Mouse (Mus musculus): Measurements from ENCODE around the gene Gigyf2. TPM values are rescaled to one million over a fixed set of nuclear protein-coding genes. Genes with fewer than 3 reads are reported as not detected.

Gene Gigyf2
- polyA plus RNA-seq, 1 experiment from 2014 or later: 18.7 TPM

GRCm38 (mm10) chr1:87297346-87297925 is 29.4 kb upstream of the Gigyf2 start:
- Histone ChIP-seq H3K27me3 (no peaks in the 10 kb centered on the region), H3K36me3 (no peaks in the 10 kb centered on the region), H3K9me3 (replicated peaks) (no peaks in the 10 kb centered on the region), H3K4me2 (no peak overlapping the region), H3K4me1 (replicated peaks) (no peaks in the 10 kb centered on the region), H3K27ac (no peak overlapping the region), H3K9ac (no peak overlapping the region), H3K4me3 (replicated peaks) (no peak overlapping the region)
- WGBS (ENCODE audit: insufficient replicate concordance): 69% methylated on average over 10 of the region's 10 CpGs
- ATAC-seq (ENCODE audit: low read depth): no peak
- DNase-seq: no peak

- Histone ChIP-seq H3K4me2 (no peak overlapping the region), H3K36me3 (no peaks in the 10 kb centered on the region), H3K9me3 (replicated peaks) (no peaks in the 10 kb centered on the region), H3K4me1 (replicated peaks) (no peaks in the 10 kb centered on the region), H3K27me3 (no peaks in the 10 kb centered on the region), H3K4me3 (replicated peaks) (no peak overlapping the region), H3K27ac (no peak overlapping the region), H3K9ac (no peak overlapping the region)
- no peak for DNase-seq
- WGBS (ENCODE audit: insufficient replicate concordance): 59% methylated on average over 14 of the region's 14 CpGs
- no peak for ATAC-seq (ENCODE audit: low read depth)
Observed at GRCm38 (mm10) chr1:87300360-87301286, 26.2 kb upstream of the Gigyf2 start.

- Histone ChIP-seq H3K36me3 (no peaks in the 10 kb centered on the region), H3K9me3 (replicated peaks) (no peaks in the 10 kb centered on the region), H3K4me2 (no peak overlapping the region), H3K9ac (no peak overlapping the region), H3K27me3 (no peaks in the 10 kb centered on the region; the same call in 1 of the 2 replicates), H3K4me1 (replicated peaks) (no peaks in the 10 kb centered on the region), H3K4me3 (replicated peaks) (no peak overlapping the region), H3K27ac (no peak overlapping the region)
- DNase-seq (no peak), ATAC-seq (ENCODE audit: low read depth) (no peak)
- WGBS (ENCODE audit: insufficient replicate concordance): 75% methylated on average over 2 of the region's 2 CpGs
Observed at GRCm38 (mm10) chr1:87301971-87302370, 24.8 kb upstream of the Gigyf2 start.

GRCm38 (mm10) chr1:87308952-87309351 is 17.8 kb upstream of the Gigyf2 start:
- no peak for DNase-seq
- H3K27me3 ChIP-seq: no peaks in the 10 kb centered on the region; the same call in 1 of the 2 replicates
- H3K4me1 ChIP-seq (replicated peaks): no peaks in the 10 kb centered on the region
- 61% methylated on average over 3 of the region's 3 CpGs for WGBS (ENCODE audit: insufficient replicate concordance)
- H3K36me3 ChIP-seq: no peaks in the 10 kb centered on the region
- H3K4me2 ChIP-seq: no peak overlapping the region
- no peaks in the 10 kb centered on the region for H3K9me3 ChIP-seq (replicated peaks)
- no peak overlapping the region for H3K4me3 ChIP-seq (replicated peaks)
- H3K9ac ChIP-seq: no peak overlapping the region
- no peak overlapping the region for H3K27ac ChIP-seq
- no peak for ATAC-seq (ENCODE audit: low read depth)

DNA sequence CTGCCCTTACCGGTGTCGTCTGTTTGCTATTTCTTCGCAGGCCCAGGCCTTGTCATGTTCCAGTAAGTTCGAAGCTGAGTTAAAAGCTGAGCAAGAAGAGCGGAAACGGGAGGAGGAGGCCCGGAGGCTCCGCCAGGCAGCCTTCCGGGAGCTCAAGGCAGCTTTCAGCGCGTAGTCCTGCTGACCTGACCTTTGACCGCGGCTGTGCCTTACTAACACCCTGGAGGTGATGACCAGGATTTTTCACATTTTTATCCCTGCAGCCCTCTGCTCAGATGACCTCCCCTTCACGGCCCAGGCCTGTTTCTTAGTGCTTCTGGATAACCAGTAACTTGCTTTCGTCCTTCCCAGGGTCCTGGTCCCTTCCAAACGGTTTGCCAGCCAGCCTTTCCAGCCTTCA is 17.2 kb upstream of the Gigyf2 start:
- 74% methylated on average over 16 of the region's 16 CpGs for WGBS (ENCODE audit: insufficient replicate concordance)
- no peak overlapping the region for H3K9ac ChIP-seq
- ATAC-seq (ENCODE audit: low read depth) (no peak), DNase-seq (no peak)
- no peaks in the 10 kb centered on the region for H3K4me1 ChIP-seq (replicated peaks)
- H3K9me3 ChIP-seq (replicated peaks): no peaks in the 10 kb centered on the region
- no peaks in the 10 kb centered on the region; the same call in 1 of the 2 replicates for H3K27me3 ChIP-seq
- no peak overlapping the region for H3K4me3 ChIP-seq (replicated peaks)
- no peak overlapping the region for H3K27ac ChIP-seq
- no peaks in the 10 kb centered on the region for H3K36me3 ChIP-seq
- H3K4me2 ChIP-seq: no peak overlapping the region

DNA sequence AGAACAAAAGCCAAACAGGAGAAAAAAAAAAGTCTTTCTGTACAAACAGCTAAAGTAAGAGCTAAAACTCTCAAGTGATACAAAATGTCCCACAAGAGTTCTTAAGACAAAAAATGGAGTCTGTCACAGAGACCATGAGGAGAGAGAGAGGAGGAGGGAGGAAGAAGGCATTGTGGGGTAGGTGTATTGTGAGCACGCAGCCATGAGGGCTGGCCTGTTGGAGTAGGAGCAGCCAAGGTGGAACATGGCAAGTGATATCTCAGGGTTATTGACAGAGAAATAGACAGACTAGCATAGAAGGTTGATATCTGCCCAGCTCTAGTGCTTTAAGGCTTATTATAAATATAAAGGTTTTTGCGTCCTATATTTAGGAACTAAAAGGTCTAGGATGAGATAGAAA is 14.1 kb upstream of the Gigyf2 start:
- H3K4me3 ChIP-seq (replicated peaks): no peak overlapping the region
- DNase-seq (no peak), ATAC-seq (ENCODE audit: low read depth) (no peak)
- no peaks in the 10 kb centered on the region for H3K9me3 ChIP-seq (replicated peaks)
- H3K4me1 ChIP-seq (replicated peaks): 0 out of 2 replicates have a peak, but pooled peaks cover 3% of the 10 kb centered on the region
- H3K27ac ChIP-seq: no peak overlapping the region
- no peaks in the 10 kb centered on the region for H3K36me3 ChIP-seq
- 76% methylated on average over 2 of the region's 2 CpGs for WGBS (ENCODE audit: insufficient replicate concordance)
- no peak overlapping the region for H3K4me2 ChIP-seq
- H3K9ac ChIP-seq: no peak overlapping the region
- no peaks in the 10 kb centered on the region for H3K27me3 ChIP-seq

DNA sequence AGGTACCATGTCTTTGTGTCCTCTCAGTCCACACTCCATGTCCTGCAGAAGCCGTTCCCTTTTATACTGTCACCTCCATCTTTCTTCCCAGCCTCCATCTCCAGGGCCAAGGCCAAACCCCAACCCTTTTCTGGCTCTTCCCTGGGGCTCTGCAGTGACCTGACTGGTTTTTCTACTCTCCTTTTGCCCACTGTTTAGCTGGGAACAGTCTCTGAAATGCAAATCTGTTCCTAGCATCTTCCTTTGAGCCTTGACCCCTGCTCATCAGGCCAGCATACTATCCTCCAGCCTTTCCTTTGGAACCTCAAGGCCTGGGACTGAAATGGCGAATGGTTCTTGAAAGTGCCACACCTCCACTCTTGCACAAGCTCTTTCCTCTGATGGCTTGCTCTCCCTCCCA is 13.7 kb upstream of the Gigyf2 start:
- H3K9me3 ChIP-seq (replicated peaks): no peaks in the 10 kb centered on the region
- 0 out of 2 replicates have a peak, but pooled peaks cover 3% of the 10 kb centered on the region for H3K4me1 ChIP-seq (replicated peaks)
- no peak overlapping the region for H3K27ac ChIP-seq
- H3K9ac ChIP-seq: no peak overlapping the region
- ATAC-seq (ENCODE audit: low read depth) (no peak), DNase-seq (no peak)
- 81% methylated on average over 2 of the region's 2 CpGs for WGBS (ENCODE audit: insufficient replicate concordance)
- no peak overlapping the region for H3K4me3 ChIP-seq (replicated peaks)
- H3K4me2 ChIP-seq: no peak overlapping the region
- H3K36me3 ChIP-seq: no peaks in the 10 kb centered on the region
- H3K27me3 ChIP-seq: no peaks in the 10 kb centered on the region

DNA sequence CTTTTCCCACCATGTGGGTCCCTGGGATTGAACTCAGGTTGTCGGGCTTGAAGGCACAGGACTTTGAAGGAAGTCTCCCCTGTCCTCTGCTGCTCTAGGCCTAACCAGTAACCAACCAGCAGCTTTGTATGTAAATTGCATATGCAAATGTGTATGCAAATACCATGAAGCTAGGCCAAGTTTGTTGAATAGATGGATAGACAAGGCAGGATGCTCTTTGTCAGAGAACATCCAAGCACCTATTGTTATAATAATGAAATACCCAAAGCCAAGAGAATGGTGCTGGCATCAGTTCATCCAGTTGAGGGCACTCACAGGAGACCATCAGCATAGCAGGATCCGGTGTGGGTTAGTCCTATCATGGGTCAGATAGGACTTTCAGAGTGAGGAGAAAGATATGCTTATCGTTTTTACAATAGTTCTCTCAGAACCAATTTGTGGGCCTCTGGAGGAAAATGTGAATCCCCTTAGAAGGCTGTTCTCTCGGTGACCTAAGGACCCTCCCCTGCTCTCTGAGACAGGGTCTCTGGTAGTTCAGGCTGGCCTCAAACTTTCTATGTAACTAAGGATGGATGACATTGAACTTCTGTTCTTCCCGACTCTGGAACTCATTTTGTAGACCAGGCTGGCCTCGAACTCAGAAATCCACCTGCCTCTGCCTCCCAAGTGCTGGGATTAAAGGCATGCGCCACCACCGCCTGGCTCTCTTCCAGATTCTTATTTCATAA is 12.8 kb upstream of the Gigyf2 start:
- H3K9me3 ChIP-seq (replicated peaks): no peaks in the 10 kb centered on the region; the same call in 1 of the 2 replicates
- H3K4me3 ChIP-seq (replicated peaks): no peak overlapping the region
- no peak for ATAC-seq (ENCODE audit: low read depth)
- H3K27me3 ChIP-seq: no peaks in the 10 kb centered on the region
- 66% methylated on average over 8 of the region's 8 CpGs for whole genome bisulfite sequencing (ENCODE audit: insufficient replicate concordance)
- no peaks in the 10 kb centered on the region for H3K36me3 ChIP-seq
- H3K9ac ChIP-seq: no peak overlapping the region
- H3K4me2 ChIP-seq: no peak overlapping the region
- 0 out of 2 replicates have a peak, but pooled peaks cover 3% of the 10 kb centered on the region for H3K4me1 ChIP-seq (replicated peaks)
- no peak overlapping the region for H3K27ac ChIP-seq
- DNase-seq: no peak

- Histone ChIP-seq H3K27ac (no peak overlapping the region), H3K9me3 (replicated peaks) (peaks cover 6% of the 10 kb centered on the region), H3K4me2 (no peak overlapping the region), H3K27me3 (no peaks in the 10 kb centered on the region), H3K36me3 (no peaks in the 10 kb centered on the region), H3K9ac (no peak overlapping the region), H3K4me1 (replicated peaks) (0 out of 2 replicates have a peak, but pooled peaks cover 3% of the 10 kb centered on the region), H3K4me3 (replicated peaks) (no peak overlapping the region)
- DNase-seq: no peak
- WGBS (ENCODE audit: insufficient replicate concordance): 72% methylated on average over 2 of the region's 2 CpGs
- ATAC-seq (ENCODE audit: low read depth): no peak
Observed at GRCm38 (mm10) chr1:87315431-87315830, 11.4 kb upstream of the Gigyf2 start.

DNA sequence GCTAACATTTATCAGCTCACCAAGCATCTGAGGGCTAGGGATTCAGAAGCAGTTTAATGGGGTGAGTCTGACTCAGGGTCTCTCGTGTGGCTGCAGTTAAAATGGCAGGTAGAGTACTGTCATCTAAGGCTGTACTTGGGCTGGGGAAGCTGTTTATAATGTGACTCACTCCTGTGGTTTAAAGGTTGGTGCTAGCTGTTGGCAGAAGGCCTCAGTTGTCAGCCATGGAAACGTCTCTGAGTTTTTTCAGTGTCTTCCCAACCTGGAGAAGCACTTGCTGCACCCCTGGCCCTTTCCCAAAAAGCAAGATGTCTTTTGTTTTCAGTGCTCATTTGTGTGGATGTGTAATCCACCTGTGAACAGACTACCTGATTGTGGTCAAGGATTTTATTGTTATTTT is 10.9 kb upstream of the Gigyf2 start:
- 31% methylated on average over 2 of the region's 2 CpGs for WGBS (ENCODE audit: insufficient replicate concordance)
- Histone ChIP-seq H3K27ac (no peak overlapping the region), H3K4me3 (replicated peaks) (no peak overlapping the region), H3K9ac (no peak overlapping the region), H3K27me3 (no peaks in the 10 kb centered on the region), H3K36me3 (no peaks in the 10 kb centered on the region), H3K4me2 (no peak overlapping the region), H3K9me3 (replicated peaks) (peaks cover 8% of the 10 kb centered on the region), H3K4me1 (replicated peaks) (0 out of 2 replicates have a peak, but pooled peaks cover 3% of the 10 kb centered on the region)
- DNase-seq (no peak), ATAC-seq (ENCODE audit: low read depth) (no peak)

GRCm38 (mm10) chr1:87316672-87317071 is 10.1 kb upstream of the Gigyf2 start:
- Histone ChIP-seq H3K4me3 (replicated peaks) (no peak overlapping the region), H3K36me3 (no peaks in the 10 kb centered on the region), H3K27ac (no peak overlapping the region), H3K9me3 (replicated peaks) (peaks cover 11% of the 10 kb centered on the region), H3K27me3 (no peaks in the 10 kb centered on the region), H3K4me1 (replicated peaks) (0 out of 2 replicates have a peak, but pooled peaks cover 3% of the 10 kb centered on the region), H3K9ac (no peak overlapping the region), H3K4me2 (no peak overlapping the region)
- DNase-seq: no peak
- ATAC-seq (ENCODE audit: low read depth): no peak
- 43% methylated on average over 3 of the region's 3 CpGs for WGBS (ENCODE audit: insufficient replicate concordance)
